Mouse (Mus musculus) regulatory T cell (primary cell): ENCODE data around the gene Klc1.

ENCODE experiments used
- in situ Hi-C: fragments of 300-600 bp; cut with MboI, MseI; formaldehyde crosslinking; loops from one replicate; pipeline ENCODE4 v1.15.1; 2025; ENCODE audit warnings: high pct_unique_total_duplicates

Klc1 gene

DNA sequence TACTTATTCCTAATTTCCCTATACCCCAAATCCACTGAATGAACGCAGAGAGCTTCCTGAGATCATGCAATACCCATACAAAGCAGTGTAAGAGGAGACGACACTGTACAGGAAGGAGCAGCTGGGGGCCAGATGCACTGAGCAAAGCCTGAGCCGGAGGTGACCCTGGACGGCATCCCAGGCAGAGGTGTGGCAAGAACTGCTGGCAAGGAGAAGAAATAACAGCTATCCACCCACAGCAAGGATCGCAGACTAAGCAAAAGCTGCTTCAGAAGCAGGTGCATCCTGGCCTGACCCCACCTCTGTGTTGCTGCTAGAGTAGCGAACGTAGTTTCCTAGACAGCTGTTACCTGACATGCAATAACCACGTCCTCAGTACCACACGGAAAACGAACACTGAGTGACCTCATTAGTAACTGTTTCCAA, 94.4 kb downstream of the Klc1 start:
- in situ Hi-C loops: no loop called here

- in situ Hi-C loops: no loop called here
Measured at GRCm38 (mm10) chr12:111853546-111853945, 94.9 kb downstream of the Klc1 start.

GRCm38 (mm10) chr12:111855448-111855847, 96.8 kb downstream of the Klc1 start:
- in situ Hi-C loops: no loop called here
